Mouse (Mus musculus) embryonic facial prominence, embryonic 10.5 days (tissue): ENCODE measurements around the gene 2310011J03Rik. TPM values are rescaled to one million over a fixed set of nuclear protein-coding genes. Genes with fewer than 3 reads are reported as not detected.
"Not testable (repeated sequence)": the region's sequence is repeated elsewhere in the genome, so short reads cannot be mapped to it uniquely, and the experiment has no call there.

Source experiments
- DNase-seq: peaks from one replicate; pipeline ENCODE4 v3.0.0-alpha.2; 2017; ENCODE audit warnings: low spot score
- H3K27ac ChIP-seq: fragments of 300-500 bp; sonication (generic); replicated peaks from 2 replicates; pipeline ENCODE4 v1.5.1; 2016; ENCODE audit warnings: mild to moderate bottlenecking
- H3K27me3 ChIP-seq: fragments of 300-500 bp; sonication (generic); replicated peaks from 2 replicates; pipeline ENCODE4 v1.6.1; 2016; ENCODE audit warnings: low read depth, mild to moderate bottlenecking; ENCODE audit not compliant: poor library complexity, severe bottlenecking
- H3K36me3 ChIP-seq: fragments of 300-500 bp; sonication (generic); replicated peaks from 2 replicates; pipeline ENCODE4 v1.6.1; 2016; ENCODE audit warnings: mild to moderate bottlenecking, moderate library complexity
- H3K4me1 ChIP-seq: fragments of 300-500 bp; sonication (generic); 2 replicates; pipeline ENCODE4 v1.6.1; 2016
- H3K4me3 ChIP-seq: fragments of 300-500 bp; sonication (generic); 2 replicates; pipeline ENCODE4 v1.5.1; 2016; ENCODE audit warnings: mild to moderate bottlenecking, moderate library complexity
- H3K9me3 ChIP-seq: fragments of 300-500 bp; sonication (generic); 2 replicates; pipeline ENCODE4 v1.6.1; 2016; ENCODE audit warnings: mild to moderate bottlenecking
- WGBS: fragments of 180-500 bp; shearing (Covaris S2); methylation state at CpG from one replicate; pipeline ENCODE4 v1.1.7; 2016; 5-methylcytosine and 5-hydroxymethylcytosine counted together
- polyA plus RNA-seq: library from polyadenylated mRNA; unstranded; fragments of >200 nt; fragmentation: Nextera tagmentation; extraction: Ambion mirVana; gene quantifications from 2 replicates; pipeline ENCODE4 v1.2.1, GENCODE M21; 2016

The 2310011J03Rik gene
- polyA plus RNA-seq, 1 experiment from 2014 or later = 56.2 TPM

DNA sequence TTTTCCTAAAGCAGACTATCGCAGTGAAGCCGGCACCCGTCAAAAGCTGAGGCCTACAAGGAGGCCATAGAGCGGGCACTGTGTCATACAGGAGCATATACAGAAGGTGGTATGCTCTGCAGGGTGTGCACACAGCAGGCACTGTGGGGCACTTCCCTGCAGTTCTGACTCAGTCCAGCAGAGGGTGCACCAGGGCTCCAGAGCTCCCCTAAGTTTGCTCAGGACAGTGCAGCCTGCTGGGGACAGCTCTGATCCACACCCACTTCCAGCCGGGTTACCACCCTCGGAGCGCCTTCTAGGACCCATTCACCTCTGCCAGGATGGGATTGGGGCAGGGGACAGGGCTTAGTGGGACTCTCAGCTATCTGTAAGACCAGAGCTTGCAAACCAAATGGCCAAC lies 30.0 kb upstream of the 2310011J03Rik start:
- DNase-seq = peak; percentile 90
- Histone ChIP-seq H3K9me3 (no peaks in the 10 kb centered on the region), H3K27me3 (peaks cover 100% of the 10 kb centered on the region), H3K27ac (no peak overlapping the region), H3K4me3 (peak overlapping the region; percentile 19; the same call in 1 of the 2 replicates), H3K4me1 (peaks cover 30% of the 10 kb centered on the region), H3K36me3 (no peaks in the 10 kb centered on the region)
- WGBS = 6% methylated on average over 7 of the region's 7 CpGs

GRCm38 (mm10) chr10:80348981-80349380 lies 28.6 kb upstream of the 2310011J03Rik start:
- 16% methylated on average over 26 of the region's 26 CpGs for WGBS
- Histone ChIP-seq H3K9me3 (no peaks in the 10 kb centered on the region), H3K4me1 (peaks cover 39% of the 10 kb centered on the region), H3K27me3 (peaks cover 100% of the 10 kb centered on the region), H3K4me3 (peak overlapping the region; percentile 47), H3K27ac (no peak overlapping the region), H3K36me3 (no peaks in the 10 kb centered on the region)
- peak; percentile 41 for DNase-seq

GRCm38 (mm10) chr10:80348244-80348781 lies 28.0 kb upstream of the 2310011J03Rik start, which contains the start of gene Adamtsl5:
TSS of gene Adamtsl5 (minus strand) at chr10:80348412.
- Histone ChIP-seq H3K36me3 (no peaks in the 10 kb centered on the region), H3K27ac (peak within 1 kb of the TSS; percentile 49; the same call in 1 of the 2 replicates), H3K4me3 (peak within 1 kb of the TSS; percentile 47), H3K4me1 (peaks cover 46% of the 10 kb centered on the region), H3K27me3 (peaks cover 100% of the 10 kb centered on the region), H3K9me3 (no peaks in the 10 kb centered on the region)
- under 1% methylated on average over 42 of the region's 42 CpGs for WGBS
- peak; percentile 80 for DNase-seq

DNA sequence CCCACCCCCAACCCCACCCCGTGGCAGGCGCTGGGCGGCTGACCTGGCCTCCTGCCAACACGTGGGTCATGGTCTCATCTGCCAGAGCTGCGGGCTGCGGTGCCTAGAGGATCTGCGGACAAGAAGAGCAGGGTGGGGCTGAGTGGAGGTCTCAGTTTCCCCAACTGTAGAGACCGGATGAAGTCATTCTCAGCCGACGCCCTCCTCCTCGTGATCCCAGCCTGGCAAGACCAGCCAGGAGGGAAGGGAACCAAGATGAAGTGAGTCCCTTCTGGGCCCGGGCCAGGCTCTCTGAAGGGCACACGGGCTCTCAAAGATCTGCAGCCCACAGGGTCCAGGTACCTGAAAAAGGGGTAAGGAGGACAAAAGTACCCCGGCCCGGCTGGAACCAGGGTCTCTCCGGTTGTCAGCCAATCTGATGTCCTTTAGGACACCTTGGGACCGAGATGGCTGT lies 27.2 kb upstream of the 2310011J03Rik start:
- Histone ChIP-seq H3K27ac (no peak overlapping the region), H3K36me3 (no peaks in the 10 kb centered on the region), H3K4me1 (peaks cover 53% of the 10 kb centered on the region), H3K9me3 (no peaks in the 10 kb centered on the region), H3K27me3 (peaks cover 100% of the 10 kb centered on the region), H3K4me3 (peak overlapping the region; percentile 47)
- whole genome bisulfite sequencing = 18% methylated on average over 17 of the region's 17 CpGs
- no peak for DNase-seq

GRCm38 (mm10) chr10:80345929-80346328 lies 25.6 kb upstream of the 2310011J03Rik start:
- H3K36me3 ChIP-seq, H3K4me3 ChIP-seq, H3K9me3 ChIP-seq, DNase-seq, H3K27ac ChIP-seq: not testable (repeated sequence)
- Histone ChIP-seq H3K4me1 (peaks cover 69% of the 10 kb centered on the region), H3K27me3 (peaks cover 100% of the 10 kb centered on the region)
- WGBS = 73% methylated on average over 6 of the region's 6 CpGs

DNA sequence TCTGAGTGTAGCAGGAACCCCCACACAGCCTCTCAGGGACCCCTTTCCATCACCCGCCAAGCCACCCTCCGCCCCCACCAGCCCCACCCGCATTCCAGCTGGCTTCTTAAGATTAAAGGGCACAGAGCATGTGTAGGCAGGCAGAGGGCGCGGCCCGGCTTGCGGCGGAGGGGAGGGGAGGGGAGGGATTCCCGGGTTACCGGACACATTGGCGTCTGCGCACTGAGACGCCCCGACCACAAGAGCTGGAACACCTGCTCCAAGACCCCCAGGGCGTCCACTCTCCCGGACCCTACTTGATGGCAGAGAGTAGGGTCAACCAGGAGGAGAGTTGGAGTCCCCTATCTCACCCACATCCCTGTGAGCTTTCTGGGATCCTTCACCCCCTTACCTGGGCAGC lies 24.8 kb upstream of the 2310011J03Rik start:
- 0 out of 2 replicates have a peak overlapping the region, but pooled peaks have one; percentile 6 for H3K27ac ChIP-seq
- peaks cover 71% of the 10 kb centered on the region for H3K4me1 ChIP-seq
- DNase-seq = peak; percentile 63

GRCm38 (mm10) chr10:80344131-80344661 lies 23.9 kb upstream of the 2310011J03Rik start:
- Histone ChIP-seq H3K36me3 (no peaks in the 10 kb centered on the region), H3K27me3 (peaks cover 99% of the 10 kb centered on the region), H3K27ac (no peak overlapping the region), H3K4me1 (peaks cover 72% of the 10 kb centered on the region), H3K9me3 (no peaks in the 10 kb centered on the region), H3K4me3 (peak overlapping the region; percentile 37; the same call in 1 of the 2 replicates)
- no peak for DNase-seq
- 36% methylated on average over 9 of the region's 9 CpGs for WGBS

More for the DNA sequence above, 24.8 kb upstream of the 2310011J03Rik start:
- H3K36me3 ChIP-seq = no peaks in the 10 kb centered on the region
- H3K9me3 ChIP-seq = no peaks in the 10 kb centered on the region
- whole genome bisulfite sequencing = 1% methylated on average over 16 of the region's 16 CpGs
- peak overlapping the region; percentile 37 for H3K4me3 ChIP-seq
- peaks cover 100% of the 10 kb centered on the region for H3K27me3 ChIP-seq

GRCm38 (mm10) chr10:80343425-80343895 lies 23.1 kb upstream of the 2310011J03Rik start:
- Histone ChIP-seq H3K4me1 (peaks cover 65% of the 10 kb centered on the region), H3K27ac (peak overlapping the region; percentile 40; the same call in 1 of the 2 replicates), H3K4me3 (peak overlapping the region; percentile 57), H3K36me3 (no peaks in the 10 kb centered on the region), H3K27me3 (peaks cover 92% of the 10 kb centered on the region), H3K9me3 (no peaks in the 10 kb centered on the region)
- no peak for DNase-seq
- 27% methylated on average over 13 of the region's 13 CpGs for WGBS

DNA sequence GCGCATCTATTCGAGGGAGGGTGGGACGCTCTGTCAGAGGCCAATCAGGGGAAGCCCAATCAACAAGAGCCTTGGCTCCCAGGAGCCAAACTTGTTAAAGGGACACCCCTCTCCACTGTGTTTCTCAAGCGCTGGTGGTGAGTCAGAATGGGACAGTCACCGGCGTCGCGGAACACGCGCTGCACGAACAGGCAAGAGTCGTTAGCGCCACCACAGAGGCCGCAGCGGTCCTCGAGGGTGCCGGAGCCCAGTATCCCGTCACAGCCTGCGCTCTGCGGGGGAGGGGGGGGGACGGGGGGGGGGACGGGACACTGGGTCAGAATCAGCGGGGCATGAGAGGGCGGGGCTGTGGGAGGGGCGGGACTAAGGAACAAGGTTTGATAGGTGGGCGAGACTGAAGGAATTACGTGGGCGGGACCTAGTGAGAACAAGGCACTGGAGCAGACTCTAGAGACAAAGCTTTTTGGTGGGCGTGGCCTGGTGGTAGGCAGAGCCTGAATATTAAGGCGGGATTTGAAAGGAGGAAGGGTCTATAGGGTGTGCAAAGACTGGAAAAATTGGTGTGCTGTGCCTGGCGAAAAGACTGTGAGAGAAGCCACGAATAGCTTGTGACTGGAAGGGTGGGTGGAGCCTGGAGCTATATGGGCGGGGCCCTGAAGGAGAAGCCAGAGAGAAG lies 22.6 kb upstream of the 2310011J03Rik start:
- Histone ChIP-seq H3K36me3 (no peaks in the 10 kb centered on the region), H3K4me1 (peaks cover 59% of the 10 kb centered on the region)
- WGBS = under 1% methylated on average over 33 of the region's 33 CpGs

GRCm38 (mm10) chr10:80342305-80342748 lies 22.0 kb upstream of the 2310011J03Rik start:
- H3K9me3 ChIP-seq = no peaks in the 10 kb centered on the region
- peaks cover 54% of the 10 kb centered on the region for H3K4me1 ChIP-seq
- 2% methylated on average over 26 of the region's 26 CpGs for WGBS
- H3K27ac ChIP-seq = no peak overlapping the region
- H3K36me3 ChIP-seq = no peaks in the 10 kb centered on the region
- H3K27me3 ChIP-seq = peaks cover 89% of the 10 kb centered on the region
- peak overlapping the region; percentile 57 for H3K4me3 ChIP-seq
- peak; percentile 40 for DNase-seq

More for the DNA sequence above, 22.6 kb upstream of the 2310011J03Rik start:
- Histone ChIP-seq H3K4me3 (peak overlapping the region; percentile 57), H3K27me3 (peaks cover 92% of the 10 kb centered on the region), H3K27ac (0 out of 2 replicates have a peak overlapping the region, but pooled peaks have one; percentile 26), H3K9me3 (no peaks in the 10 kb centered on the region)
- peak; percentile 77 for DNase-seq

- H3K36me3 ChIP-seq = no peaks in the 10 kb centered on the region
- H3K4me1 ChIP-seq = peaks cover 53% of the 10 kb centered on the region
- H3K9me3 ChIP-seq = no peaks in the 10 kb centered on the region
- peak overlapping the region; percentile 57 for H3K4me3 ChIP-seq
- 2% methylated on average over 47 of the region's 47 CpGs for WGBS
- peaks cover 87% of the 10 kb centered on the region for H3K27me3 ChIP-seq
- peak; percentile 47 for DNase-seq
- H3K27ac ChIP-seq = no peak overlapping the region
These were observed 21.4 kb upstream of the 2310011J03Rik start for GRCm38 (mm10) chr10:80341491-80342304.

DNA sequence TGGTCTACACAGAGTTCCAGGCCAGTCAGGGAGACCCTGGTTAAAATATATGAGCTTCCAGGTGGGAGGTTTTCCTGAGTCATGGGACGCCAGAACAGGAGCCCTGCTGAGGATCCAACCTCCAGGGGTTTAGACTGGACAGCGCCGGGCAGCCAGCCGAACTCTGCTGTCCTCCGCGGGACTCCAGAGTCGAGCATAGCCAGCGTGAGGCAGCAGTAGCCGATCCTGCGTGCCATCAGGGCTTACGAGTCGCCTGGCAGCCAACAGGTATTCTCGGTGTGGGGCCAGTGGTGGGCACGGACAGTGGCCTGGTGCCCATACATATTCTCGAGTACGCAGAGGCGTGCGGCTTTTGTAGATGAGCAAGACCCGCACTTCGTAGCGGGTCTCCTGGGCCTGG lies 20.7 kb upstream of the 2310011J03Rik start:
- no peaks in the 10 kb centered on the region for H3K9me3 ChIP-seq
- no peak overlapping the region for H3K27ac ChIP-seq
- H3K4me3 ChIP-seq = peak overlapping the region; percentile 57
- 8% methylated on average over 21 of the region's 21 CpGs for WGBS
- no peaks in the 10 kb centered on the region for H3K36me3 ChIP-seq
- peaks cover 53% of the 10 kb centered on the region for H3K4me1 ChIP-seq
- peaks cover 87% of the 10 kb centered on the region for H3K27me3 ChIP-seq
- peak; percentile 28 for DNase-seq
